Mouse (Mus musculus) liver, postnatal 0 days (tissue): ENCODE results near the gene Olfr1186. TPM values are rescaled to one million over a fixed set of nuclear protein-coding genes. Genes with fewer than 3 reads are reported as not detected.
"Not testable (repeated sequence)": the region's sequence is repeated elsewhere in the genome, so short reads cannot be mapped to it uniquely, and the experiment has no call there.

Experiments used
- ATAC-seq: fragments of 200-750 bp; cut with Nextera tagmentation; 2 replicates; pipeline ENCODE4 v1.8.0; 2017; ENCODE audit warnings: mild to moderate bottlenecking, moderate library complexity
- DNase-seq: peaks from one replicate; pipeline ENCODE4 v3.0.0-alpha.2; 2016
- H3K27ac ChIP-seq: fragments of 300-500 bp; sonication (generic); 2 replicates; pipeline ENCODE4 v1.5.1; 2014; ENCODE audit warnings: antibody characterized with exemption, moderate library complexity, mild to moderate bottlenecking, low read depth
- H3K27me3 ChIP-seq: fragments of 300-500 bp; sonication (generic); 2 replicates; pipeline ENCODE4 v1.6.1; 2014; ENCODE audit warnings: low read length, control low read depth, mixed read lengths; ENCODE audit not compliant: insufficient read depth
- H3K36me3 ChIP-seq: fragments of 300-500 bp; sonication (generic); replicated peaks from 2 replicates; pipeline ENCODE4 v1.6.1; 2014; ENCODE audit warnings: mild to moderate bottlenecking, control low read depth, low read length, moderate library complexity, mixed read lengths; ENCODE audit not compliant: insufficient read depth
- H3K4me1 ChIP-seq: fragments of 300-500 bp; sonication (generic); 2 replicates; pipeline ENCODE4 v1.6.1; 2014; ENCODE audit warnings: antibody characterized with exemption, mild to moderate bottlenecking, control low read depth; ENCODE audit not compliant: insufficient read depth
- H3K4me2 ChIP-seq: fragments of 300-500 bp; sonication (generic); 2 replicates; pipeline ENCODE4 v1.6.1; 2014; ENCODE audit warnings: low read depth, mild to moderate bottlenecking, low read length, moderate library complexity, mixed read lengths
- H3K4me3 ChIP-seq: fragments of 300-500 bp; sonication (generic); 2 replicates; pipeline ENCODE4 v1.5.1; 2014; ENCODE audit warnings: low read depth, low read length
- H3K9ac ChIP-seq: fragments of 300-500 bp; sonication (generic); replicated peaks from 2 replicates; pipeline ENCODE4 v1.6.1; 2014; ENCODE audit warnings: mild to moderate bottlenecking, moderate library complexity
- H3K9me3 ChIP-seq: fragments of 300-500 bp; sonication (generic); 2 replicates; pipeline ENCODE4 v1.6.1; 2016; ENCODE audit warnings: mild to moderate bottlenecking, control low read depth, low read length, mixed read lengths
- CTCF ChIP-seq: sonication (generic); IDR thresholded peaks from 2 replicates; pipeline ENCODE4 v1.5.1; 2016; ENCODE audit warnings: antibody characterized with exemption, low read depth
- EP300 ChIP-seq: IDR thresholded peaks from 2 replicates; pipeline ENCODE4 v1.6.1; 2016; ENCODE audit warnings: antibody characterized with exemption, low read depth, mild to moderate bottlenecking
- WGBS: fragments of 180-500 bp; shearing (Covaris S2); extraction: QIAGEN DNeasy Blood & Tissue Kit; methylation state at CpG from one replicate; pipeline ENCODE4 v1.1.7; 2014; ENCODE audit not compliant: insufficient replicate concordance; 5-methylcytosine and 5-hydroxymethylcytosine counted together
- polyA plus RNA-seq: library from polyadenylated mRNA; unstranded; fragments of >200 nt; fragmentation: Nextera tagmentation; extraction: Ambion mirVana; gene quantifications from 2 replicates; pipeline ENCODE4 v1.2.1, GENCODE M21; 2015

The Olfr1186 gene
- polyA plus RNA-seq: not detected in 2 replicates

DNA sequence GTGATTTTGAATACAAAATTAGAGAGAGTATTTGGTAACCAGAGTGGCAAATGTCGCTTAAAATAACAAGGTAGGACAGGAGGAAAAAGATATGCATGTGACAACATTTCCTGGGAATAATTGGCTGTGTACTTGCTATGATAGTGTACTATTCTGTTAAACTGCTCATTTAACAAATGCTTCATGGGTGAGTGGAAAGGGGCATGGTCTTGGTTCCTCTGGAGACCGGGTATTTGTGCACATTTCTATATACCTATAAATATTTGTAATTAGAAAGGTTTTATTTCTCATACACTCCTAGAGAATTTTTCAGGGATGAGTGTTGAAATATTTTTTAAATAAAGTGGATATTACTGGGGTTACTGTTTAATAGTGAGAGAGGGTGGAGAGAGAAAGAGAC lies at the start of gene Olfr1186:
TSS of gene Olfr1186 (plus strand) at position 301 of the 400 bp plus-strand sequence.
- H3K4me2 ChIP-seq: no peak within 1 kb of the TSS
- no peak for ATAC-seq
- H3K9ac ChIP-seq: no peak within 1 kb of the TSS
- H3K36me3 ChIP-seq: no peaks in the 10 kb centered on the region
- H3K27ac ChIP-seq: no peak within 1 kb of the TSS
- peaks cover 2% of the 10 kb centered on the region; the same call in 1 of the 2 replicates for H3K9me3 ChIP-seq
- no peak for DNase-seq
- H3K4me3 ChIP-seq: no peak within 1 kb of the TSS
- 65% methylated on average over 2 of the region's 2 CpGs for WGBS
- no peaks in the 10 kb centered on the region for H3K27me3 ChIP-seq
- no peaks in the 10 kb centered on the region for H3K4me1 ChIP-seq
- TF ChIP-seq EP300 (no peak), CTCF (no peak)

DNA sequence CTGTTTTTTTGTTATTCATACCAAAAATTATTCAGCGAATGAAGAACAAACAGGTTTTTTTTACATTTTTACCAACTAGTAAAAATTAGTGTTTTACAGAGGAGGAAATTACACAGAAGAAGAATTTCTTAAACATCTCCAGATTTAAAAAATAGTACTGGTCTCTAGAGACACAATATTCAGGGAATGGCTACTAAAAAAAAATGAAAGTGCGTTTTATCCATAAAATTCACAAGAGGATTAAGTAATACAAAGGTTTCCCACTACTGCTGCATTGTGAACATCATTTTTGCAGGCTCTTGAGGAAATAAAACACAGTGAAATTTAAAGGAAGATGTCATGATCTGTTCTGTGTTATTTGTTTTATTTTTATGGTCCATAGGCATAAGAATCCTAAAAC lies 35.1 kb upstream of the Olfr1186 start, which contains the start of gene Olfr1184:
TSS of gene Olfr1184 (plus strand) at position 301 of the 400 bp plus-strand sequence.
- no peaks in the 10 kb centered on the region for H3K4me1 ChIP-seq
- WGBS: 82% methylated on average over 2 of the region's 2 CpGs

DNA sequence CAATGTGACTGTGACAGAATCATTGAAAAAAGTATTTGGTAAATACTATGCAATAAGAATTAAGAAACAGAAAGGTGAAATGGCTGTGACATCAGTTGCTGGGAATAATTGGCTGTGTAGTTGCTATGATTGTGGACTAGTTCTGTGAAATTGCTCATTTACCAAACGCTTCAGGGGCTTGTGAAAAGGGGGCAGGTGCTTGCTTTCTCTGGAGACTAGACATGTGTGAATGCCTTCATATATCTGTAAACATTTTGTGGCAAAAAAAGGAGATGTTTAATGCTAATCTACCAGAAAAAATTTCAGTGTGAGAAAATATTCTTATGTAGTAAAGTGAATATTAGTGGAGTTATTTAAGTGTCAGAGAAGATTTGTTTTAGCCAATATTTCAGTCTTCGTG lies 25.3 kb upstream of the Olfr1186 start, which contains the start of gene Olfr1185-ps1:
TSS of gene Olfr1185-ps1 (plus strand) at position 301 of the 400 bp plus-strand sequence.
- no peak within 1 kb of the TSS for H3K27ac ChIP-seq
- TF ChIP-seq EP300 (no peak), CTCF (no peak)
- H3K4me3 ChIP-seq: no peak within 1 kb of the TSS
- H3K9me3 ChIP-seq: no peaks in the 10 kb centered on the region
- 53% methylated on average over 2 of the region's 2 CpGs for WGBS
- no peak within 1 kb of the TSS for H3K9ac ChIP-seq
- no peaks in the 10 kb centered on the region for H3K4me1 ChIP-seq
- H3K4me2 ChIP-seq: no peak within 1 kb of the TSS
- ATAC-seq (no peak), DNase-seq (no peak)
- H3K27me3 ChIP-seq: no peaks in the 10 kb centered on the region
- no peaks in the 10 kb centered on the region for H3K36me3 ChIP-seq

More for the DNA sequence above, 35.1 kb upstream of the Olfr1186 start, which contains the start of gene Olfr1184:
- Histone ChIP-seq H3K27me3 (no peaks in the 10 kb centered on the region), H3K9me3 (no peaks in the 10 kb centered on the region), H3K36me3 (no peaks in the 10 kb centered on the region), H3K4me2 (no peak within 1 kb of the TSS), H3K27ac (no peak within 1 kb of the TSS), H3K4me3 (no peak within 1 kb of the TSS), H3K9ac (no peak within 1 kb of the TSS)
- no peak for ATAC-seq
- no peak for TF ChIP-seq CTCF
- TF ChIP-seq EP300: no peak
- DNase-seq: no peak

DNA sequence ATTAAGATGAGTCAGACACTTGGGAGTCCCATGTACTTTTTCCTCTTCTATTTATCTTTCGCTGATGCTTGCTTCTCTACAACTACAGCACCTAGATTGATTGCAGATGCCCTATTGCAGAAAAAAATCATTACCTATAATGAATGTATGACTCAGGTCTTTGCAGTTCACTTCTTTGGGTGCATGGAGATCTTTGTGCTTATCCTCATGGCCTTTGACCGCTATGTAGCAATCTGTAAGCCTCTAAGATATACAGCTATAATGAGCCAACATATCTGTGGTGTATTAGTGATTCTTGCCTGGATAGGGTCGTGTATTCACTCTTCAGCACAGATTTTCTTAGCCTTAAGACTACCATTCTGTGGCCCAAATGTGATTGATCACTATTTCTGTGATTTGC lies 7.4 kb downstream of the Olfr1186 start:
- no peaks in the 10 kb centered on the region for H3K4me1 ChIP-seq
- no peak overlapping the region for H3K9ac ChIP-seq

DNA sequence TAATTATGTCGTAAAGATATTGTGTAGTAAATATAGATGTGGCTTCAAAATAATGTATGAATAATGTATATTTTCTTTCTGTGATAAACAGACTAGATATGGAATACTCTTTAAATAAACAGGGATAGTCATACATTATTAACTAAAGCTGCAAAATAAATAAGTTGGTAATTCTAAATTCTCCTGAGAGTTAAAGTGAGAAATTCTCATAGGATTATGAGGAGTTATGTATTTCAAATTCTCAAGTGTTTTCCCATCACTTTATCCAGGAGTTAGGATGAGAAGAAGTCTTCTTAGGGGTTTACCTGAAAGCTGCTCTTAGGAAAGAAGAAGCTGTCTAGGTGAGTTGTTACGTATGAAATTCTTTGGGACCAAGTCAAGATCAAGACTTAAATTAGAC lies 38.3 kb downstream of the Olfr1186 start, which contains the start of gene Olfr1188:
TSS of gene Olfr1188 (plus strand) at position 301 of the 400 bp plus-strand sequence.
- DNase-seq (no peak), ATAC-seq (no peak)
- no peaks in the 10 kb centered on the region for H3K4me1 ChIP-seq
- H3K27me3 ChIP-seq: no peaks in the 10 kb centered on the region
- TF ChIP-seq CTCF (no peak), EP300 (no peak)
- H3K27ac ChIP-seq: no peak within 1 kb of the TSS
- H3K9me3 ChIP-seq: no peaks in the 10 kb centered on the region
- H3K9ac ChIP-seq: no peak within 1 kb of the TSS
- no peak within 1 kb of the TSS for H3K4me3 ChIP-seq
- H3K36me3 ChIP-seq: no peaks in the 10 kb centered on the region
- no peak within 1 kb of the TSS for H3K4me2 ChIP-seq
- 71% methylated on average over 2 of the region's 2 CpGs for WGBS

More for the DNA sequence above, 7.4 kb downstream of the Olfr1186 start:
- Histone ChIP-seq H3K9me3 (no peaks in the 10 kb centered on the region), H3K36me3 (no peaks in the 10 kb centered on the region), H3K4me2 (no peak overlapping the region), H3K27ac (no peak overlapping the region), H3K4me3 (no peak overlapping the region), H3K27me3 (no peaks in the 10 kb centered on the region)
- ATAC-seq (no peak), DNase-seq (no peak)
- TF ChIP-seq EP300 (no peak), CTCF (no peak)
- WGBS: 60% methylated on average over 3 of the region's 3 CpGs

DNA sequence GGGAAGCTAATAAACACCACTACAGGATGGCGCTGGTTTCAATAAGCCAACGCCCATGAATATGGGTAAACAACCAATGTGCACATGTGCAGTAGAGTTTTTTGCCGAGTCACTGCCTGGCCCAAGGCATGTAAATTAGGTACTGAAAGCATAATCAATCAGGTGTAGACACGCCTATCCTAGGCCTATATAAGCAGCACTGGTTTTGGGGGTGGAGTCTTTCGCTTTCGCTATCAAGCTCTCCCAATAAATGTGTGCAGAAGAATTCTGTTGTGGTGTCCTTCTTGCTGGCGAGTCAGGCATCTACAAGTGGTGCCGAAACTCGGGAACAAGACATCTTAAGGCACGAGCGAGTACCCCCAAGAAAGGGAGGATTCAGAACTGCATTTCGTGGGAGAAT lies 54.3 kb downstream of the Olfr1186 start:
- ATAC-seq, H3K36me3 ChIP-seq, DNase-seq, H3K27ac ChIP-seq, H3K4me2 ChIP-seq, H3K4me1 ChIP-seq, H3K9ac ChIP-seq, H3K9me3 ChIP-seq, H3K27me3 ChIP-seq, H3K4me3 ChIP-seq: not testable (repeated sequence)
- WGBS: 77% methylated on average over 12 of the region's 12 CpGs

Other genes starting within 250 kb of the Olfr1186 start
- gene Olfr1173, start 238.7 kb upstream of the Olfr1186 start, polyA plus RNA-seq: not detected in 2 replicates
- not detected in 2 replicates for gene Olfr1174-ps, start 203.4 kb upstream of the Olfr1186 start, polyA plus RNA-seq
- gene Olfr1175-ps, start 191.3 kb upstream of the Olfr1186 start, polyA plus RNA-seq: not detected in 2 replicates
- gene Olfr1176, start 181.8 kb upstream of the Olfr1186 start, polyA plus RNA-seq: not detected in 2 replicates
- not detected in 2 replicates for gene Olfr1177-ps, start 172.1 kb upstream of the Olfr1186 start, polyA plus RNA-seq
- gene Olfr1178, start 131.5 kb upstream of the Olfr1186 start, polyA plus RNA-seq: not detected in 2 replicates
- not detected in 2 replicates for gene Olfr1179, start 112.1 kb upstream of the Olfr1186 start, polyA plus RNA-seq
- not detected in 2 replicates for gene Olfr1180, start 99.4 kb upstream of the Olfr1186 start, polyA plus RNA-seq
- not detected in 2 replicates for gene Olfr1181, start 92.4 kb upstream of the Olfr1186 start, polyA plus RNA-seq
- not detected in 2 replicates for gene Gm13757, start 69.4 kb upstream of the Olfr1186 start, polyA plus RNA-seq
- not detected in 2 replicates for gene Olfr1183, start 63.7 kb upstream of the Olfr1186 start, polyA plus RNA-seq
- not detected in 2 replicates for gene Olfr1184, start 35.0 kb upstream of the Olfr1186 start, polyA plus RNA-seq
- gene Olfr1185-ps1, start 25.2 kb upstream of the Olfr1186 start, polyA plus RNA-seq: not detected in 2 replicates
- gene Olfr1188, start 38.4 kb downstream of the Olfr1186 start, polyA plus RNA-seq: not detected in 2 replicates
- gene Olfr1189, start 67.9 kb downstream of the Olfr1186 start, polyA plus RNA-seq: not detected in 2 replicates
- not detected in 2 replicates for gene Olfr1191-ps1, start 122.0 kb downstream of the Olfr1186 start, polyA plus RNA-seq
- not detected in 2 replicates for gene Olfr1192-ps1, start 130.0 kb downstream of the Olfr1186 start, polyA plus RNA-seq
- not detected in 2 replicates for gene Olfr1193, start 157.1 kb downstream of the Olfr1186 start, polyA plus RNA-seq
- gene Olfr1195, start 170.6 kb downstream of the Olfr1186 start, polyA plus RNA-seq: not detected in 2 replicates
- gene Olfr1196, start 186.0 kb downstream of the Olfr1186 start, polyA plus RNA-seq: not detected in 2 replicates
- not detected in 2 replicates for gene Olfr1197, start 213.8 kb downstream of the Olfr1186 start, polyA plus RNA-seq
- not detected in 2 replicates for gene Olfr1198, start 232.8 kb downstream of the Olfr1186 start, polyA plus RNA-seq
- not detected in 2 replicates for gene Olfr1199, start 241.9 kb downstream of the Olfr1186 start, polyA plus RNA-seq